Mouse (Mus musculus): ENCODE results near the gene Olfr597. TPM values are rescaled to one million over a fixed set of nuclear protein-coding genes. Genes with fewer than 3 reads are reported as not detected.
"Not testable (repeated sequence)": the region's sequence is repeated elsewhere in the genome, so short reads cannot be mapped to it uniquely, and the experiment has no call there.

Olfr597 gene
- not detected in 2 replicates for polyA plus RNA-seq (2012; rRNA removed)

GRCm38 (mm10) chr7:103316015-103316414, at the start of gene Olfr597:
Olfr597 (plus strand) TSS chr7:103316315.
- 86% methylated on average over 2 of the region's 2 CpGs for WGBS
- not testable (repeated sequence) for DNase-seq (ENCODE audit: low read depth, low spot score)

- WGBS: 86% methylated on average over 2 of the region's 2 CpGs
Observed at GRCm38 (mm10) chr7:103305348-103305747, 10.8 kb upstream of the Olfr597 start, which contains the start of gene Olfr596. Olfr596 (plus strand) TSS chr7:103305648.

GRCm38 (mm10) chr7:103323268-103323667, 7.2 kb downstream of the Olfr597 start, which contains the start of gene Olfr598:
Olfr598 (plus strand) TSS chr7:103323568.
- no peak for DNase-seq (ENCODE audit: low read depth, low spot score)

More at GRCm38 (mm10) chr7:103305348-103305747, 10.8 kb upstream of the Olfr597 start, which contains the start of gene Olfr596:
- DNase-seq (ENCODE audit: low read depth, low spot score): not testable (repeated sequence)

- 95% methylated on average over 1 of the region's 1 CpGs for WGBS
- no peak for DNase-seq (ENCODE audit: low read depth, low spot score)
Observed at GRCm38 (mm10) chr7:103335617-103336016, 19.5 kb downstream of the Olfr597 start, which contains the start of gene Olfr599. Olfr599 (plus strand) TSS chr7:103335917.

- DNase-seq (ENCODE audit: low read depth, low spot score): no peak
Observed at GRCm38 (mm10) chr7:103349569-103349968, 33.5 kb downstream of the Olfr597 start, which contains the start of gene Olfr600. Olfr600 (minus strand) TSS chr7:103349669.

GRCm38 (mm10) chr7:103362555-103362954, 46.4 kb downstream of the Olfr597 start, which contains the start of gene Olfr601:
Olfr601 (minus strand) TSS chr7:103362655.
- 80% methylated on average over 1 of the region's 1 CpGs for WGBS
- no peak for DNase-seq (ENCODE audit: low read depth, low spot score)

Other genes with a start within 250 kb of the Olfr597 start
- gene Olfr584, start 234.4 kb upstream of the Olfr597 start, polyA plus RNA-seq (2012; rRNA removed): not detected in 2 replicates
- not detected in 2 replicates for gene Olfr585, start 218.6 kb upstream of the Olfr597 start, polyA plus RNA-seq (2012; rRNA removed)
- not detected in 2 replicates for gene Olfr586, start 190.7 kb upstream of the Olfr597 start, polyA plus RNA-seq (2012; rRNA removed)
- gene Olfr588-ps1, start 175.4 kb upstream of the Olfr597 start, polyA plus RNA-seq (2012; rRNA removed): not detected in 2 replicates
- gene Olfr589, start 160.0 kb upstream of the Olfr597 start, polyA plus RNA-seq (2012; rRNA removed): not detected in 2 replicates
- not detected in 2 replicates for gene Olfr591, start 138.0 kb upstream of the Olfr597 start, polyA plus RNA-seq (2012; rRNA removed)
- not detected in 2 replicates for gene Olfr592, start 131.5 kb upstream of the Olfr597 start, polyA plus RNA-seq (2012; rRNA removed)
- not detected in 2 replicates for gene Olfr593, start 104.5 kb upstream of the Olfr597 start, polyA plus RNA-seq (2012; rRNA removed)
- gene Olfr594, start 99.3 kb upstream of the Olfr597 start, polyA plus RNA-seq (2012; rRNA removed): not detected in 2 replicates
- not detected in 2 replicates for gene Usp17ld, start 63.8 kb upstream of the Olfr597 start, polyA plus RNA-seq (2012; rRNA removed)
- not detected in 2 replicates for gene Olfr596, start 10.7 kb upstream of the Olfr597 start, polyA plus RNA-seq (2012; rRNA removed)
- not detected in 2 replicates for gene Olfr598, start 7.3 kb downstream of the Olfr597 start, polyA plus RNA-seq (2012; rRNA removed)
- not detected in 2 replicates for gene Olfr599, start 19.6 kb downstream of the Olfr597 start, polyA plus RNA-seq (2012; rRNA removed)
- gene Olfr600, start 33.4 kb downstream of the Olfr597 start, polyA plus RNA-seq (2012; rRNA removed): not detected in 2 replicates
- gene Olfr601, start 46.3 kb downstream of the Olfr597 start, polyA plus RNA-seq (2012; rRNA removed): not detected in 2 replicates
- gene Olfr603, start 69.9 kb downstream of the Olfr597 start, polyA plus RNA-seq (2012; rRNA removed): not detected in 2 replicates
- gene Usp17lc, start 98.8 kb downstream of the Olfr597 start, polyA plus RNA-seq (2012; rRNA removed): not detected in 2 replicates
- gene Olfr605, start 129.1 kb downstream of the Olfr597 start, polyA plus RNA-seq (2012; rRNA removed): not detected in 2 replicates
- not detected in 2 replicates for gene Olfr606, start 132.7 kb downstream of the Olfr597 start, polyA plus RNA-seq (2012; rRNA removed)
- not detected in 2 replicates for gene Olfr607, start 147.8 kb downstream of the Olfr597 start, polyA plus RNA-seq (2012; rRNA removed)
- not detected in 2 replicates for gene Olfr608, start 153.6 kb downstream of the Olfr597 start, polyA plus RNA-seq (2012; rRNA removed)
- gene Olfr609, start 181.7 kb downstream of the Olfr597 start, polyA plus RNA-seq (2012; rRNA removed): not detected in 2 replicates
- not detected in 2 replicates for gene Olfr610, start 195.8 kb downstream of the Olfr597 start, polyA plus RNA-seq (2012; rRNA removed)
- not detected in 2 replicates for gene Olfr611, start 204.5 kb downstream of the Olfr597 start, polyA plus RNA-seq (2012; rRNA removed)
- gene Olfr612, start 226.4 kb downstream of the Olfr597 start, polyA plus RNA-seq (2012; rRNA removed): not detected in 2 replicates
- gene Olfr613, start 231.8 kb downstream of the Olfr597 start, polyA plus RNA-seq (2012; rRNA removed): not detected in 2 replicates
- gene Olfr615, start 239.8 kb downstream of the Olfr597 start, polyA plus RNA-seq (2012; rRNA removed): not detected in 2 replicates

All from large intestine, adult 2 months (tissue).